30 mouse cellular contexts compared by ENCODE assay signal in genomic region chr14:114166005-114166404, GRCm38 (mm10).
"Had no signal": no experiment of that assay in that cellular context is flagged by ENCODE, and none has a peak within 500 bp of the region (broad histone marks: within the 10 kb centered on the region; RNA-seq: fewer than 3 reads in every experiment).

No protein-coding gene starts in this region.

- H3K4me3 ChIP-seq: left cerebral cortex, adult 2 months; limb, embryonic 10.5 days; limb, embryonic 12.5 days; limb, embryonic 13.5 days; limb, embryonic 15.5 days; liver, embryonic 13.5 days; liver, embryonic 15.5 days; lung, embryonic 15.5 days; megakaryocyte, embryonic 14.5 days; midbrain, embryonic 10.5 days; midbrain, embryonic 12.5 days; midbrain, embryonic 13.5 days; midbrain, embryonic 15.5 days; myocyte; neural tube, embryonic 12.5 days had no signal

- H3K27me3 ChIP-seq: limb, embryonic 12.5 days; limb, embryonic 13.5 days; limb, embryonic 15.5 days; liver, embryonic 13.5 days; liver, embryonic 15.5 days; lung, embryonic 15.5 days; megakaryocyte, embryonic 14.5 days; midbrain, embryonic 12.5 days; midbrain, embryonic 13.5 days; midbrain, embryonic 15.5 days; neural tube, embryonic 12.5 days had no signal

- H3K27ac ChIP-seq: left cerebral cortex, adult 2 months; limb, embryonic 10.5 days; limb, embryonic 12.5 days; limb, embryonic 13.5 days; limb, embryonic 15.5 days; liver, embryonic 13.5 days; liver, embryonic 14.5 days; liver, embryonic 15.5 days; lung, embryonic 15.5 days; macrophage; midbrain, embryonic 10.5 days; midbrain, embryonic 12.5 days; midbrain, embryonic 13.5 days; midbrain, embryonic 15.5 days; neural tube, embryonic 12.5 days had no signal

- H3K4me2 ChIP-seq: limb, embryonic 12.5 days; limb, embryonic 13.5 days; limb, embryonic 15.5 days; liver, embryonic 13.5 days; liver, embryonic 15.5 days; lung, embryonic 14.5 days; lung, embryonic 15.5 days; midbrain, embryonic 11.5 days; midbrain, embryonic 12.5 days; midbrain, embryonic 13.5 days; midbrain, embryonic 15.5 days; neural tube, embryonic 12.5 days had no signal

- H3K4me1 ChIP-seq: limb, embryonic 10.5 days; limb, embryonic 12.5 days; limb, embryonic 13.5 days; limb, embryonic 15.5 days; liver, embryonic 13.5 days; liver, embryonic 15.5 days; lung, embryonic 15.5 days; megakaryocyte, embryonic 14.5 days; midbrain, embryonic 10.5 days; midbrain, embryonic 12.5 days; midbrain, embryonic 13.5 days; midbrain, embryonic 15.5 days; neural tube, embryonic 12.5 days had no signal

- ATAC-seq: lung, postnatal 0 days; midbrain, embryonic 13.5 days; midbrain, embryonic 15.5 days; midbrain, embryonic 16.5 days had no signal

- H3K36me3 ChIP-seq: limb, embryonic 10.5 days; limb, embryonic 12.5 days; limb, embryonic 13.5 days; limb, embryonic 15.5 days; liver, embryonic 13.5 days; liver, embryonic 15.5 days; lung, embryonic 15.5 days; midbrain, embryonic 10.5 days; midbrain, embryonic 12.5 days; midbrain, embryonic 13.5 days; midbrain, embryonic 15.5 days; neural tube, embryonic 12.5 days had no signal

- DNase-seq: left cerebral cortex, postnatal 4 days; liver; liver, embryonic 13.5 days; lung, adult 18-20 months; lung, adult 2 months; lung, embryonic 14.5 days; lung, postnatal 10 days; lung, postnatal 14 days; lung, postnatal 36 days; lung, postnatal 4 days; midbrain, embryonic 14.5 days had no signal

- H3K9me3 ChIP-seq: limb, embryonic 10.5 days; limb, embryonic 12.5 days; limb, embryonic 13.5 days; limb, embryonic 15.5 days; liver, embryonic 13.5 days; liver, embryonic 15.5 days; lung, embryonic 15.5 days; megakaryocyte, embryonic 14.5 days; midbrain, embryonic 10.5 days; midbrain, embryonic 12.5 days; midbrain, embryonic 13.5 days; midbrain, embryonic 15.5 days; neural tube, embryonic 12.5 days had no signal

- H3K9ac ChIP-seq: limb, embryonic 12.5 days; limb, embryonic 13.5 days; limb, embryonic 15.5 days; liver, embryonic 13.5 days; liver, embryonic 14.5 days; liver, embryonic 15.5 days; lung, embryonic 14.5 days; lung, embryonic 15.5 days; midbrain, embryonic 12.5 days; midbrain, embryonic 13.5 days; midbrain, embryonic 15.5 days; neural tube, embryonic 12.5 days had no signal
